Mouse (Mus musculus) brown adipose tissue, adult 24 weeks (tissue): Measurements from ENCODE around the gene Nid1. TPM values are rescaled to one million over a fixed set of nuclear protein-coding genes. Genes with fewer than 3 reads are reported as not detected.
A peak's percentile ranks its signal among the peaks of the same experiment; 100 is the strongest.
"Not testable (repeated sequence)": the region's sequence is repeated elsewhere in the genome, so short reads cannot be mapped to it uniquely, and the experiment has no call there.

Experiments
- H3K27ac ChIP-seq: fragments of 200-500 bp; replicated peaks from 2 replicates; pipeline ENCODE4 v1.5.1; 2012; ENCODE audit warnings: low read depth, mild to moderate bottlenecking, low read length
- H3K4me1 ChIP-seq: fragments of 200-500 bp; 2 replicates; pipeline ENCODE4 v1.6.1; 2012; ENCODE audit warnings: low read length, mixed read lengths; ENCODE audit not compliant: control insufficient read depth, insufficient read depth, insufficient read length
- H3K4me3 ChIP-seq: fragments of 200-500 bp; 2 replicates; pipeline ENCODE4 v1.5.1; 2012; ENCODE audit warnings: low read depth, mild to moderate bottlenecking, low read length, moderate library complexity; ENCODE audit not compliant: insufficient read depth
- polyA plus RNA-seq: library from polyadenylated mRNA; stranded (reverse); fragments of >200 nt; gene quantifications from 2 replicates; pipeline ENCODE4 v1.2.4, GENCODE M21; 2012; ENCODE audit not compliant: missing spikeins, insufficient read depth, insufficient read length

The Nid1 gene
- polyA plus RNA-seq, 1 experiment, result 56.6 TPM

- H3K4me1 ChIP-seq, result peaks cover 3% of the 10 kb centered on the region; the same call in 1 of the 2 replicates
- H3K4me3 ChIP-seq, result no peak overlapping the region
- H3K27ac ChIP-seq, result no peak overlapping the region
Observed at GRCm38 (mm10) chr13:13537272-13538015, 100.1 kb downstream of the Nid1 start.

GRCm38 (mm10) chr13:13538585-13539300 is 101.4 kb downstream of the Nid1 start:
- peaks cover 3% of the 10 kb centered on the region; the same call in 1 of the 2 replicates for H3K4me1 ChIP-seq
- H3K27ac ChIP-seq, result peak overlapping the region; percentile 50
- no peak overlapping the region for H3K4me3 ChIP-seq

GRCm38 (mm10) chr13:13543073-13543472 is 105.7 kb downstream of the Nid1 start:
- H3K4me3 ChIP-seq, H3K4me1 ChIP-seq, H3K27ac ChIP-seq: not testable (repeated sequence)

- Histone ChIP-seq H3K4me1 (peaks cover 7% of the 10 kb centered on the region), H3K4me3 (no peak overlapping the region), H3K27ac (no peak overlapping the region)
Observed at GRCm38 (mm10) chr13:13546792-13547191, 109.4 kb downstream of the Nid1 start.

GRCm38 (mm10) chr13:13547889-13548288 is 110.5 kb downstream of the Nid1 start:
- no peak overlapping the region for H3K27ac ChIP-seq
- H3K4me1 ChIP-seq, result peaks cover 7% of the 10 kb centered on the region
- H3K4me3 ChIP-seq, result no peak overlapping the region

GRCm38 (mm10) chr13:13548431-13549190 is 111.3 kb downstream of the Nid1 start:
- Histone ChIP-seq H3K4me3 (no peak overlapping the region), H3K27ac (no peak overlapping the region)

GRCm38 (mm10) chr13:13549687-13550660 is 112.6 kb downstream of the Nid1 start:
- Histone ChIP-seq H3K4me1 (peaks cover 7% of the 10 kb centered on the region), H3K4me3 (no peak overlapping the region), H3K27ac (no peak overlapping the region; the same call in 1 of the 2 replicates)

More at GRCm38 (mm10) chr13:13548431-13549190, 111.3 kb downstream of the Nid1 start:
- peaks cover 7% of the 10 kb centered on the region for H3K4me1 ChIP-seq

- no peak overlapping the region for H3K4me3 ChIP-seq
- H3K27ac ChIP-seq, result no peak overlapping the region
- peaks cover 7% of the 10 kb centered on the region for H3K4me1 ChIP-seq
Observed at GRCm38 (mm10) chr13:13552020-13552419, 114.7 kb downstream of the Nid1 start.

- peaks cover 7% of the 10 kb centered on the region for H3K4me1 ChIP-seq
- no peak overlapping the region for H3K4me3 ChIP-seq
- H3K27ac ChIP-seq, result no peak overlapping the region
Observed at GRCm38 (mm10) chr13:13553660-13554059, 116.3 kb downstream of the Nid1 start.

GRCm38 (mm10) chr13:13555196-13555595 is 117.8 kb downstream of the Nid1 start:
- peaks cover 4% of the 10 kb centered on the region for H3K4me1 ChIP-seq
- H3K27ac ChIP-seq, result no peak overlapping the region
- no peak overlapping the region for H3K4me3 ChIP-seq

GRCm38 (mm10) chr13:13557001-13557743 is 119.8 kb downstream of the Nid1 start:
- Histone ChIP-seq H3K27ac (no peak overlapping the region), H3K4me3 (no peak overlapping the region), H3K4me1 (no peaks in the 10 kb centered on the region)

- Histone ChIP-seq H3K4me3 (no peak overlapping the region), H3K27ac (no peak overlapping the region), H3K4me1 (no peaks in the 10 kb centered on the region)
Observed at GRCm38 (mm10) chr13:13558251-13558650, 120.9 kb downstream of the Nid1 start.

- Histone ChIP-seq H3K4me1 (no peaks in the 10 kb centered on the region), H3K4me3 (no peak overlapping the region), H3K27ac (no peak overlapping the region)
Observed at GRCm38 (mm10) chr13:13558900-13559299, 121.5 kb downstream of the Nid1 start.
